Mouse (Mus musculus): ENCODE results near the gene Gm12185.
"Not testable (repeated sequence)": the region's sequence is repeated elsewhere in the genome, so short reads cannot be mapped to it uniquely, and the experiment has no call there.

The Gm12185 gene

DNA sequence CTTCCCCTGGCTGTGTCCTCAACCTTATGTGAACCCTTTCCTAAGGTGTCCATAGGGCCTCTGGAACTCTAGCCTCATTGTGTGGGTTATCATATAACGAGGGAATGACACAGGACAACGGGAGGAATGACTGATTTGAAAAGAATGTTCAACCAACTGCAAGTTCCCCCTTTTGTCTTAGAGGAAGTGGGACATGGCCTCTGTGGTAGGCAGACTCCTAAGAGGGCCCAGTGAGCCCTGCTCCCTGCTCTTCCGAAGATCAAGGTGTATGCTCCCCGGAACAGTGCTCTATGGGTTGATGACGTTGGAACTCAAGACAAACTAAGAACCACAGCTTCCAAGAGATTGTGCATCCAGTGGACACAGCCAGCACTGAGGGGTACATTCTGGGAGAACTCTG is 68.2 kb downstream of the Gm12185 start:
- in situ Hi-C loops (cut with MboI; ENCODE audit: low sequenced_read_pairs) = not testable (repeated sequence)

DNA sequence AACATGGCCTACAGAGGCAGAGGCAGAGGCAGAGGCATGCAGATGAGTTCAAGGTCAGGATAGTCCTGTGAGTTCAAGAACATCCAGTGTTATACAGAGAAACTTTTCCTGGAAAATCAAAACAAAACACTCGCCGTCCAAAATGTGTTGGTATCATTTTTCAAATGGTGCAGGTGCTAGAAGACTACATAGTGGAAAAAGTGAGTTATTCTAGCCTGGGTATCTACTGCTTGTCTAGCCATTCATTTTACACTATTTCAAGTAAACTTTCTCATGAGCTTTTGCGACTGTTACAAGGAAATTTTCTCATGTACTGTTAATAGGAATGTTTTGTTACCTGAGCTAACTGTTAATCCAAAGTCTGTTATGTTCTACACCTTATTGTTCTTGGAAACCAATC is 73.6 kb downstream of the Gm12185 start:
- in situ Hi-C loops (cut with MboI; ENCODE audit: low sequenced_read_pairs) = no loop called here

DNA sequence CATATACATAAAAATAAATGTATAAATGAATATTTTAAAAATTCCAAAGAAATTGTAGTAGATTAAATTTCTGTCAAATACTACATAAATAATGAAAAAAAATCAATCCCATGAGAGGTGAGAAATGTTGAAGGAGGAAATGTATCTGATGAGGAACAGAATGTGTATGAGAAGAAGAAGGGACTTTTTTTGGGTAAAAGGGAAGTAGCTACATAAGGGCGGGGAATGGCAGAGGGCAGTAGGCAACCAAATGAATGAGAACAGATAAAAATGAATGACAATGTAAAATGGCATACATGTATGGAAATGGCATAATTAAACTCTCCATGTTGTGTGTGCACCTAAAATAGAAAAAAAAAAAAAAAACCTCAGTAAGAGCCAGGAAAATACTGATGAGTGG is 78.4 kb downstream of the Gm12185 start:
- in situ Hi-C loops (cut with MboI; ENCODE audit: low sequenced_read_pairs) = no loop called here

DNA sequence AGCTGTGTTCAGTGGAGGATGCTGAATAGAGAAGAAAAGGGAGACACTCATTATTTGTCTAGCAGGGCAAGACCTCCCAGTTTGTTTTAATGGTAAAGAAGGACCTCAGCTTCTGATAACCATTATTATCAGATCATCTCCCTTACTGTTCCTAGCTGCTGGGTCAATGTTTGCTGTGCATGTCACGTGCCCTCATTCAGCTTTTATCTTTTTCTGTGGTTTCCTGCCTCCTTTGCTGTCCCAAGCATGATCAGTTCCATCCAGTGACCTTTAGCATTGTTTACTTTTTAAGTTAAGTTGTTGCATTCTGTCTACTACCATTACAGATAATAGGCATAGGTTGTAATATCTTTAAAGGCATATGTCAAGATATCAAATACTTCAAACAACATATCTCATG is 83.6 kb downstream of the Gm12185 start:
- in situ Hi-C loops (cut with MboI; ENCODE audit: low sequenced_read_pairs) = no loop called here

DNA sequence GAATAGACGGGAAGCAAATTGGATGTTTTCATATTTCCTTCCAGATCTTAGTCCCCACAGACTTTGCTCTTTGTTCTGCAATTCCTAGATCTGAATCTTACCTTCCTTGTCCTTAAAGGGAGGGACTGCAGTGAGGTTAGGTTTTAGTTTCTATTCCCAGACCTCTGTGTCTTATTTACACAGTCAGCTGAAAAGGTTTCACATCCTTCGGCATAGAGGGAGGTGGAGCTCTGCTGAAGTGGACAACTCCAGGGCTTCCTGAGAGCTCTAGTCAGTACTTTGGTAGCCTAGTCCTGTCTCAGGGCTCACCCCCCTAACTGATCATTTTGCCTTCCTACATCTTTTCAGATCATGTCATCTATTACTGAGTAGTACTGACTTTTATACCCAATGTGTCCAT is 90.0 kb downstream of the Gm12185 start, which contains the start of gene Gm5431:
Gene Gm5431 (minus strand): TSS at position 194 of the 400 bp plus-strand sequence.
- in situ Hi-C loops (cut with MboI; ENCODE audit: low sequenced_read_pairs) = no loop called here

DNA sequence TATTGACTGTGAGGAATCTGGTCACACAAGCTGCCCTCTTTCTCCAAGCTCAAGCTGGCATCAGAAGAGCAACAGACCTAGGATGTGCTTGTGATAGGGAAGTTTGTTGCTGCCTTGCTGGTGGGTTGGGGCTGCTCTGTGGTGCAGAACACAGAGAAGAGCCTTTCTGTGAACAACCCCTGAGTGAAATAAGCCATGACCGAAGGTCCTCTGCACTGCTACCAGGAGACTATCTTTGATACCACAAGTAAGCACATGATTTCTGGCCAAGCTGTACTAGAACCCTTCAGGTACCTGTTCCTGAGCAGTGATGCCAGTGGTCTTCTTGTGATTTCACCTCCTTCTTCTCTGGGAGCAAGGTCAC is 90.5 kb downstream of the Gm12185 start:
- in situ Hi-C loops (cut with MboI; ENCODE audit: low sequenced_read_pairs) = not testable (repeated sequence)

DNA sequence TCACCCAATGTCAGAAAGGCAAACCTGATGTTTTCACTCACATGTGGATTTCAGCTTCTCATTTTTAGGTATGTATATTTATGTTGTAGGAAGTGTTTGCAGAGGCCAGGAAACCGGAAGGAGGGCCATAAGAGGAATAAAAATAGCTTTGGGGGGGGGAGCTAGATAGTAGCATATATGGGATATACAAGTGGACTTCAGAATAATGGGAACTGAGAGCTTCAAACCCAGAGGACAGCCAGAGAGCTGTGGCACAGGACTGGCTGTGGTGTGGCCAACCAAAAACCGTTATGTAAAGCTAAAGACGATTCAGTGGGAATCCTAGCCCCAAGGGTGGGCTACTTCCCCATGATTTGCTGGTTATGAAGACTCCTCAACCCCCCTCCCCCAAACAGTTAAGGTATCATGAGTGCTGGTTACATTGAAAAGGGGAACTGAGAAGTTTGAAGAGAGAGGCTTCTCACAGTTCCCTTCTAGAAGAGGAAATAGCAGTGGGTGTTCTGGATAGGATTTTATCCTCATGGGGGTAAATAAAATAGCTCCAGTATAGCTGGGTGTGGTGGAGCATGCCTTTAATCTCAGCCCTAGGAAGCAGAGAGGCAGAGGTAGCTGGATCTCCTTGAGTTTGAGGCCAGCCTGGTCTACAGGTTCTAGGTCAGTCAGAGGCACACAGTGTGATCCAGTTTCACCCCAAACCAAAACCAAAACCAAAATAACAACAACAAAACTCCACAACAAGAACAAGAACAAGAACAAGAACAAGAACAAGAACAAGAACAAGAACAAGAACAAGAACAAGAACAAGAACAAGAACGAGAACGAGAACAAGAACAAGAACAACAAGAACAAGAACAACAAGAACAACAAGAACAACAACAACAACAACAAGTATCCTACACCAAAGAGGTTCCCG is 91.1 kb downstream of the Gm12185 start:
- in situ Hi-C loops (cut with MboI; ENCODE audit: low sequenced_read_pairs) = not testable (repeated sequence)

DNA sequence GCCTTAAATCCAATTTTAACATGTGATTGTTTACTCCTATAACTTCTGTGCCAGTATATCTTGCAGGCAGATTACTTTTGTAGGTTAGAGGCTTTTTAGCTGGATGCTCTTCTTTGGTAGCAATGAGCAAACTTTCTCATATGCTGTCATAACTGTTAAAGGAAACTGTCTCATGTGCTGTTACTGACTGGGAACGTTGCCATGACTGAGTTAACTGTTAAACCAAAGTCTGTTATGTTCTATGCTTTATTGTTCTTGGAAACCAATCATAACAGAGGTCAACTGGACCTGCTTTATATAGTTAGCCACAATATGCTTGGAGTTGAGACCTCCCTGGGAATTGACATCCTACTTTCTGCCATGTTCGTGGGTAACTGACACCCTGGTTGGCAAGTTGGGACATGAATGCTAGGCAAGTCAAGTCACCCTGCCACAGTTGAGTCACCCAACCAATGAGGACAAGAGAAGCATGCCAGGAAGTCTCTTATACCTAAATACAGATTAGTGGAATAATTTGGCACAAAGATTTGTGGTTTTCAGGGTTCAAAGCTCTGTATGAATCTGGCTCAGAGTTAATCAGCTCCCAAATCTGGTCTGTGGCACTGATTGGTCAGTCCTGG is 93.1 kb downstream of the Gm12185 start:
- in situ Hi-C loops (cut with MboI; ENCODE audit: low sequenced_read_pairs) = no loop called here

DNA sequence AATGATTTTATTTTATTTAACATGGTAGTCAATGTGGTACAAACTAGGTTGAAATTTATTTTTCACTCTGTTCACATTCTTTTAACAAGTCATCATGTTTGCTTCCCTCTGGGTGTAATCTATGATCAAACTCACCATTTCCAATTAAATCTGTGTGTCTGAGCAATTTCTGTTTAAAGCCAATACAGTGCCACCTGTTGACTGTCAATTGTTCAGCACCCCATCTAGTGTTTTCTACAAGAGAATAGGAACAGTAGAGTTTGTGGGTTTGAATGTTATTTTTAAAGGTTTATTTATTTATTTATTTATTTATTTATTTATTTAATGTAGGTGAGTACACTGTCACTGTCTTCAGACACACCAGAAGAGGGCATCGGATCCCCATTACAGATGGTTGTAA is 115.3 kb downstream of the Gm12185 start:
- in situ Hi-C loops (cut with MboI; ENCODE audit: low sequenced_read_pairs) = no loop called here

DNA sequence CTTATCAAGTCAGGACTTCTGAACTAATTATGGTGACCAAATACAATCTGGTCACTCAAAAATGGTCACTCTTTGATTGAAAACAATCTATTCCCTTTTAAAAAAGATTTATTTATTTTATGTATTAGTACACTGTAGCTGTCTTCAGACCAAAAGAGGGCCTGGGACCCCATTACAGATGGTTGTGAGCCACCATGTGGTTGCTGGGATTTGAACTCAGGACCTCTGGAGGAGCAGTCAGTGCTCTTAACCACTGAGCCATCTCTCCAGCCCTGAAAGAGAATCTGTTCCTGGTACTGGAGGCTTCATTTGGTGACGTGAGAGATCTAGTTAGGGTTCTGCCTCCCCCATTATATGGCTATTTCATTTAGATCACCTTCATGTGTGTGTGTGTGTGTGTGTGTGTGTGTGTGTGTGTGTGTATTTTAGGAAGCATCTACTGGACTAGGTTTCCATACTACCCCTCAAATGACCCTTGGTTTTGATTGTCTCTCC is 116.6 kb downstream of the Gm12185 start:
- in situ Hi-C loops (cut with MboI; ENCODE audit: low sequenced_read_pairs) = not testable (repeated sequence)

DNA sequence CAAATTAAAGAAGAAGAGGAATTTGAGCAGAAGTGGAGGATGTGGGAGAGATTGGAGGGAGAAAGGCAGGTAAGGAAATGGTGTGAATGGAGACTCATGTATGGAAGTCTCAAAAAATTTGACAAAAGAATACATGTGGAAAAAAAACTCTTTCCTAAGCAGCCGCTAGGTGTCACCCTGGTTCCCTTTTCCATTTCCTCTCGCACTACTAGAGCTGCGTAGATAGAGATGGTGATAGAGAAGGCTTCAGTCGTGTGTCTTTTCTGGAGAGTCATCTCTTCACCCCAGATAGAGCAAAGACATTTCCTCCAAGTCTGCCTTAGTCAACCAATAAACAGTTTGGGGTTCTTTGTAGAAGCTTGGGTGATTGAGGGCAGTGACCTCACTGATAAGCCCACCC is 117.6 kb downstream of the Gm12185 start:
- in situ Hi-C loops (cut with MboI; ENCODE audit: low sequenced_read_pairs) = loop anchor here (25.0 kb wide), 2 partner anchors 213 to 388 kb away; partner anchors contain the start of gene Ifi47

DNA sequence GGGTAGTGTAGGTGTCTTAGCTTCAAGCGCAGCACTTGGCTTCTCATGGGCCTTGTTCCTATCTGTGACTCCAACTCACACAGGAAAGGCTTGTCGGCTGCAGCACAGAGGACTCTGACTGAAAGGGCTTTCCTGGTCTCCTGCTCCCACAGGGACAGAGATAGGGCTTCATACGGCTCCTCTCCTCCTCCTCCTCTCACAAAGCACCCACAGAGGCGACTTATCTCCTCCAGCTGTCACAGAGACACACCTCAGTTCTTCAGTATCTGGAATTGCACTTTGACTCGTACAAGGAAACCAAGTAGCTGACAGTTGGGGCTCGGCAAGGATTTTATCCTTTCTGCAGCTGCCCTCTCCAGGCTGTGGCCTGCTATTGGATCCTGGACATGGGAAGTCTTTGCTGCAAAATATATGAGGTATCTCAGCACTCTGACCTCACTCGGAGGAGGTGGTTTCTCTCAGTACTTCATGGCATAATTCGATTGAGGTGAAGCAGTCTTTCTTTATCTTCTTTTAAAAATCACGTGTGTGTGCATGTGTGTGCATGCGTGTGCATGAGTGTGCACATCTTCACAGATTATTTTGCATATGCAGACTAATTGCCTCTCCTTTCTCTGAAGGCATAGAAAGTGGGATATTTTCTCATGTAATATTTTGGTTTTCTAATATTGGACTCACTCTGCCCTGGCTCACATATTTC is 118.3 kb downstream of the Gm12185 start:
- in situ Hi-C loops (cut with MboI; ENCODE audit: low sequenced_read_pairs) = loop anchor here (25.0 kb wide), 2 partner anchors 214 to 389 kb away; partner anchors contain the start of gene Ifi47

DNA sequence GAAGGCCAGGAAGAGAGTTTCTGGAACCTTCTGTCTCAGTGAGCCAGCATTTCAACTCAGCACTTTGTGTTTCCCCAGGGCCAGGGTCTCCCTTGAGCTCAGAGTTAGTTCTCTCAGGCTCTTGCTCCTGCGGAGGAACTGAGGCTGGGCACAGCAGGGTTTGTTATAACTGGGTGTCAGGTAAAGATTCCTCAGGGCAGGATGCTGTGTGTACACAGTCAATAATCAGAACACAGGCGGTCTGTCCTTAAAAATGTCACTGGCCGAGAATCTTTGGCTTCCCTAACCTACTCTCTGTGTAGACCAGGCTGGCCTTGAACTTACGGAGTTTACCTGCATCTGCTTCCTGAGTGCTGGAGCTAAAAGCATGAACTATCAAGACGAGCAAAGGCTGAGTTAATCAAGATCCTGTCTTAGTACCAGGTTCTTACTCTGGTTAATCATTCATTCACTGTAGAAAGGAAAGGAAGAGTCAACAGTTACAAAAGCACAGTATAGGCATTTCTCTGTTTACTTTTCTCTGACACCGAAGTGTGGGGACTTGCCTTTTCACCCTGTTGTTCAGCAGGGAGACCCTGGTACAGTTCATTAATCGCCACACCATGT is 119.2 kb downstream of the Gm12185 start:
- in situ Hi-C loops (cut with MboI; ENCODE audit: low sequenced_read_pairs) = loop anchor here (25.0 kb wide), 2 partner anchors 215 to 390 kb away; partner anchors contain the start of gene Ifi47

DNA sequence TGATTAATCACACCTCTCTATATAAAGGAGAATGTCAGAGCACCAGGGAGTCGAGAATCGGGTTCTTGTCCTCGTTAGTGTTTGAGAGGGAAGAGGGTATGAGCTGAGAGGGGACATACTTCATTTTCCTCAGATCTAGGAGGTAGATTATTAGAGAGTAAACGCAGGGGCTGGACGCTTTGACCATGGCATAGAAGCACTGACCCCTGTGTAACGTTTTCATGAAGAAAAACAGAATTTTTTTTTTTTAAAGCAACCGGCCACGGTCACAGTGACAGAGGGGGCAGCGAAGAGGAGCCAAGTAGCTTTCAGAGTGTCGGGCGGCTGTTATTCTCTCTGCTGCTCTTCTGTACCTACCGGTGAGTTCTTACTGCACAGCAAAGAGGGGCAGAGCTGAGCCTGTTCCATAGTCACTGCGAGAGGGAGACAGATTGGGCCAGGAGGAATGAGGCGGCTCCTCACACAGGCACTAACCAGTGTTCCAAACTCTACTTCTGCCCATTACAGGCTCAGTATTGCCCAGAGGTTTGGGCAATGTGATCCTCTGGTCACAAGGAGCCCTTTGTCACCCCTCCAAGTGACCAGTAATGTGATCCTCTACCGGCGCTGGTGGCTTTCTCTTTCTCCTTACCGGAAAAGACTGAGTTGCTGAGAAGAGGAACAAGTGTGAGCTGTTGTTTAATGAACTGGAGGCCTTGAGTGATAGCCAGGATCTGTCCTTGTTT is 120.0 kb downstream of the Gm12185 start:
- in situ Hi-C loops (cut with MboI; ENCODE audit: low sequenced_read_pairs) = loop anchor here (25.0 kb wide), 2 partner anchors 215 to 390 kb away; partner anchors contain the start of gene Ifi47

DNA sequence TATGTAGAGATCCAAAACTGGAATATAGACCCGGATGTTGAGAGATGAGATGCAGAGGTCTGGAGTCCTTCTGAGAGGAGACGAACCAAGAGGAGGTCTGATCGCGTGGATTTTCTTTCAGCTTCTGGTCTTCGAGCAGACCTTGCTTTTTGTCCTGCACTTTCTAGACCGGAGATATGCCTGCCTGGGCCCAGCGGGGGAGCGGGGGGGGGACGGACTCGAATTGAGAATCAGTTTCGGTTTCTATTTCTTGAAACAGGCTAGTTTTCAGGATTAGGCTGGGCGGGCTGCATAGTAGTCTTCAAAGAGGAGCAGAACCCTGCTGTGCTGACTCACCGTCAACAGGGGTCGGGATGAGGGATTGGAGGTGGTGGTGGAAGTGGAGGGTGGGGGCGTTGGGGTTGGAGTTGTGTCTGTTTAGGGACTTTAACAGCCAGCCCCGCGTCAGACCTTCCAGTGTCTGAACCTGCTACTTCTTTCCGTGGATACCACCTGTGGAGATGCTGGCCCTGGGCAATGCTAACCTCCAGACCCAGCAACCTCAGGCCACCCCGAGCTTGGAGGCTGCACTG is 120.7 kb downstream of the Gm12185 start, which contains the start of gene Irgm1:
Gene Irgm1 (minus strand): TSS at position 483 of the 572 bp plus-strand sequence.
- in situ Hi-C loops (cut with MboI; ENCODE audit: low sequenced_read_pairs) = loop anchor here (25.0 kb wide), 2 partner anchors 216 to 391 kb away; partner anchors contain the start of gene Ifi47

DNA sequence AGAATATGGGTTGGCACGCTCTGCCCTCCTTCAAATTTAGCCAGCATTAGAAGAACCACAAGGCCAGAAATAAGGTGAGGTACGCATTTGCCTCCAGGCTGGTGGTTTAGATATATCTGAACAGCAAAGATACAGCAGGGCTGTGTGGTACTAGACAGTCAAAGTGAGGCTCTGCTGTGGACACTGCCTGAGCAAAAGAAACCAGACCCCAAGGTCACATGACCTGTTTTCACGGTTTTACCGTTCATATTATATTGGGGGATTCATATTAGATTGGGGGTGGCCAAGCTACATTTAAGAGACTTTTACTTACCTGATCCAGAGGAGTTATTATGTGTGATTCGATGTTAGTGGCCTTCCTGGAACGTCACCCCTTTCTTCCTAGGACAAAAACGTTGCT is 121.2 kb downstream of the Gm12185 start:
- in situ Hi-C loops (cut with MboI; ENCODE audit: low sequenced_read_pairs) = loop anchor here (25.0 kb wide), 2 partner anchors 217 to 392 kb away; partner anchors contain the start of gene Ifi47

DNA sequence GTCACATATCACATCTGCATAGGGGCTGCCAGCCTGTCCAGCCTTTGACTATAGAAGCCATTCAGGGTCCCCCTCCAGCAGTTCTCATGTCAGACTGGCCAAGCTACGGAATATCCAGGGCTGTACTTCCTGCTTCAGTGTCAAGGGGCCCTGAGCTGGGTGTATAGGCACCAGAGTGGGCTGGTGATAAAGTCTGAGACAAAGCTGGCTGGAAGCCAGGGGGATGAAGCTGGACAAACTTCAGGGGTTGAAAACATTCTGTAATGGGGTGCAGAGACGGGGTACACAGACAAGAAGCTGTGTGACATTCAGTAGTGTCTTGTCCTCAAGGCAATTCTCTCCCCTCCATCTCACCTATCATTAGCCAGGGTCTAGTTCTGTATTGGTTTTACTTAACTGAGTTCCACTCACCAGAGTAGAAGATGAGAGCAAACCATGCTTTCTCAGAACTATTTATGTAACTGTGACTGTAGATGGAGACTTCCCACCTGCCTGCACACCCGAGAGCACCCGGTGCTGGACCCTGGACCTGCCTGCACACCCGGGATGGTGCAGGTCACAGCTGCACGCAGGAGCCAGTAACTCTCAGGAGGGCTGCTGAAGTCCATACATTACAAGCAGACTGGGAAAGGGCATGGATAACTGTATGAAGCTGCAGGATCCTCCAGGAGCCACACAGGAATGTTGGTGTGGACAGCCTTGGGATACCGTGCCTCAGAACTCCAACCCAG is 122.5 kb downstream of the Gm12185 start:
- in situ Hi-C loops (cut with MboI; ENCODE audit: low sequenced_read_pairs) = loop anchor here (25.0 kb wide), 2 partner anchors 218 to 393 kb away; partner anchors contain the start of gene Ifi47

DNA sequence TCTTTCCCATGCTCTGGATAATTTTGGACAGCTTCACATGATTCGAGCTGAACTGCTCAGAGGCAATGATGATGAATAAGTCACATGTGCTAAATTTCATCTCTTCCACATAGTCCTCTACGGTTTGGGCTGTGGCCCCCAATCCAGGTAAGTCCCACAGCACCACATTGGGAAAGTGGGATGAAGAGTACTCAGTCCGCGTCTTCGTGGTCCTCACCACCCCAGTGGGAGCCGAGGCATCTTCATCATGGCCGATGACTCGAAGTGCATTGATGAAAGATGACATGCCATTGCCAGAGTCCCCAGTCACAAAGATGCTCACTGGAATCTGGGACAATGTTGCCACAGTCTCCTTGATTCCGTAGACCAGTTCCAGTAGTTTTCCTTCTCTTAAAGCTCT is 125.5 kb downstream of the Gm12185 start:
- in situ Hi-C loops (cut with MboI; ENCODE audit: low sequenced_read_pairs) = loop anchor here (25.0 kb wide), 2 partner anchors 221 to 396 kb away; partner anchors contain the start of gene Ifi47
